Mouse (Mus musculus) kidney, embryonic 15.5 days (tissue): ENCODE measurements around the gene Ccdc148. TPM values are rescaled to one million over a fixed set of nuclear protein-coding genes. Genes with fewer than 3 reads are reported as not detected.

Experiments
- ATAC-seq: fragments of 200-750 bp; cut with Nextera tagmentation; replicated peaks from 2 replicates; pipeline ENCODE4 v1.8.0; 2017; ENCODE audit warnings: moderate TSS enrichment; ENCODE audit not compliant: low FRiP score
- H3K27ac ChIP-seq: fragments of 300-500 bp; sonication (generic); 2 replicates; pipeline ENCODE4 v1.5.1; 2015; ENCODE audit warnings: mild to moderate bottlenecking, inconsistent platforms
- H3K27me3 ChIP-seq: fragments of 300-500 bp; sonication (generic); 2 replicates; pipeline ENCODE4 v1.6.1; 2015; ENCODE audit warnings: inconsistent platforms
- H3K36me3 ChIP-seq: fragments of 300-500 bp; sonication (generic); 2 replicates; pipeline ENCODE4 v1.6.1; 2015; ENCODE audit warnings: inconsistent platforms
- H3K4me1 ChIP-seq: fragments of 300-500 bp; sonication (generic); 2 replicates; pipeline ENCODE4 v1.6.1; 2015; ENCODE audit warnings: inconsistent platforms
- H3K4me2 ChIP-seq: fragments of 300-500 bp; sonication (generic); 2 replicates; pipeline ENCODE4 v1.6.1; 2015; ENCODE audit warnings: moderate library complexity, mild to moderate bottlenecking, inconsistent platforms
- H3K4me3 ChIP-seq: fragments of 300-500 bp; sonication (generic); replicated peaks from 2 replicates; pipeline ENCODE4 v1.5.1; 2015; ENCODE audit warnings: mild to moderate bottlenecking, inconsistent platforms
- H3K9ac ChIP-seq: fragments of 300-500 bp; sonication (generic); 2 replicates; pipeline ENCODE4 v1.6.1; 2015; ENCODE audit warnings: mild to moderate bottlenecking, inconsistent platforms
- H3K9me3 ChIP-seq: fragments of 300-500 bp; sonication (generic); replicated peaks from 2 replicates; pipeline ENCODE4 v1.6.1; 2016; ENCODE audit warnings: inconsistent platforms
- WGBS: fragments of 180-500 bp; shearing (Covaris S2); methylation state at CpG from one replicate; pipeline ENCODE4 v1.1.7; 2015; ENCODE audit warnings: mixed read lengths; 5-methylcytosine and 5-hydroxymethylcytosine counted together
- polyA plus RNA-seq: library from polyadenylated mRNA; unstranded; fragments of >200 nt; fragmentation: Nextera tagmentation; extraction: Ambion mirVana; gene quantifications from 2 replicates; pipeline ENCODE4 v1.2.1, GENCODE M21; 2015

Ccdc148 gene
- polyA plus RNA-seq, 1 experiment from 2014 or later: 1.5 TPM

GRCm38 (mm10) chr2:58786681-58787080 is 373.8 kb downstream of the Ccdc148 start:
- ATAC-seq: no peak
- H3K4me1 ChIP-seq: no peaks in the 10 kb centered on the region
- no peak overlapping the region for H3K9ac ChIP-seq
- WGBS: 76% methylated on average over 8 of the region's 8 CpGs
- H3K36me3 ChIP-seq: no peaks in the 10 kb centered on the region
- H3K27ac ChIP-seq: no peak overlapping the region
- no peak overlapping the region for H3K4me3 ChIP-seq
- no peaks in the 10 kb centered on the region for H3K9me3 ChIP-seq
- no peak overlapping the region for H3K4me2 ChIP-seq
- H3K27me3 ChIP-seq: no peaks in the 10 kb centered on the region

DNA sequence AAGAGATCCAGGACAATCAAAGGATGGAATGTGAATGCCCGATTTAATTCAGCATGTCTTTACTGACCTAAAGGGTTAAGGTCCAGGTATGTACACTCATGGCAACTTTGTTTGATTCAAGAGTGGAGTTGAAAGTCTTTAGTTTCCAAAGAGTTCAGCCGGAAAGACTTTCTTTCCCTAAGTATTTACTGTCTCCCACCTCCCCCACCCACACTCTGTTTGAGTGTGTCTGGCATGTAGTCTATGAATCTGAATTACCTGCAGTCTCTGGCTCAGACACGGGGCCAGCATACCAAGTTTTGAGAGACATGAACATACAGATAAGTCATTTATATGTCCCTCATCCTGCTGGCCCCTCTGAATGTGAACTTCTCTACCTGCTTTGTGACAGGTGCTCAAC is 374.3 kb downstream of the Ccdc148 start:
- Histone ChIP-seq H3K27ac (no peak overlapping the region), H3K4me1 (no peaks in the 10 kb centered on the region), H3K9ac (no peak overlapping the region), H3K4me3 (no peak overlapping the region), H3K4me2 (no peak overlapping the region), H3K27me3 (no peaks in the 10 kb centered on the region), H3K36me3 (no peaks in the 10 kb centered on the region), H3K9me3 (no peaks in the 10 kb centered on the region)
- WGBS: 64% methylated on average over 3 of the region's 3 CpGs
- ATAC-seq: no peak

DNA sequence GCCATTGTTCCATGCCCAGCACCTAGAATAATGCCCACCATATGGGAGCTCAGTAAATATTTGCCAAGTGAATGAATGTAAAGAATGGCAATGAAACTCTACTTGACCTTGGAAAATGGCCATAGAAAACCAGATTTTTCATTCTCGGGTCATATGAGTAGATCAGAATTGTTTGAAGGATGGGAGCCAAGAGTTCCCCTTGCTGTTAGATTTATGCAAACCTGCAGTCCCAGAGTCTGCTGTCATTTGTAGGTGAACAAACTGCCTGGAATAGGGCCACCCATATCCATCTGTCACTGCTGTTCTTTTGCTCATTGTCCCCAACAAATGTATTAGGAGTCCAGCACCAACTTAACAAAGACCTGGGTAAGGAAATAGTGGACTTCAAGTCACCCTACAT is 377.0 kb downstream of the Ccdc148 start:
- Histone ChIP-seq H3K4me2 (no peak overlapping the region), H3K27ac (no peak overlapping the region), H3K9me3 (no peaks in the 10 kb centered on the region), H3K36me3 (no peaks in the 10 kb centered on the region), H3K27me3 (no peaks in the 10 kb centered on the region), H3K4me3 (no peak overlapping the region), H3K9ac (no peak overlapping the region), H3K4me1 (no peaks in the 10 kb centered on the region)
- no peak for ATAC-seq
- WGBS: 59% methylated on average over 1 of the region's 1 CpGs

- ATAC-seq: no peak
- H3K9ac ChIP-seq: no peak overlapping the region
- no peak overlapping the region for H3K4me2 ChIP-seq
- H3K4me3 ChIP-seq: no peak overlapping the region
- no peaks in the 10 kb centered on the region for H3K27me3 ChIP-seq
- no peak overlapping the region for H3K27ac ChIP-seq
- H3K36me3 ChIP-seq: no peaks in the 10 kb centered on the region
- H3K9me3 ChIP-seq: no peaks in the 10 kb centered on the region
- WGBS: 86% methylated on average over 3 of the region's 3 CpGs
- H3K4me1 ChIP-seq: no peaks in the 10 kb centered on the region
Observed at GRCm38 (mm10) chr2:58778986-58779495, 381.4 kb downstream of the Ccdc148 start.

GRCm38 (mm10) chr2:58773833-58774232 is 386.6 kb downstream of the Ccdc148 start:
- H3K36me3 ChIP-seq: no peaks in the 10 kb centered on the region
- H3K27ac ChIP-seq: no peak overlapping the region
- no peak overlapping the region for H3K9ac ChIP-seq
- 87% methylated on average over 9 of the region's 9 CpGs for WGBS
- H3K9me3 ChIP-seq: no peaks in the 10 kb centered on the region
- H3K4me1 ChIP-seq: no peaks in the 10 kb centered on the region
- no peak overlapping the region for H3K4me2 ChIP-seq
- ATAC-seq: no peak
- no peak overlapping the region for H3K4me3 ChIP-seq
- H3K27me3 ChIP-seq: no peaks in the 10 kb centered on the region

Other genes with a start within 250 kb of the Ccdc148 start
- gene Pkp4, start 167 bp upstream of the Ccdc148 start, polyA plus RNA-seq: 21.1 and 24.7 TPM in 2 replicates